Mouse (Mus musculus): Measurements from ENCODE around the gene Cd300c.

DNA sequence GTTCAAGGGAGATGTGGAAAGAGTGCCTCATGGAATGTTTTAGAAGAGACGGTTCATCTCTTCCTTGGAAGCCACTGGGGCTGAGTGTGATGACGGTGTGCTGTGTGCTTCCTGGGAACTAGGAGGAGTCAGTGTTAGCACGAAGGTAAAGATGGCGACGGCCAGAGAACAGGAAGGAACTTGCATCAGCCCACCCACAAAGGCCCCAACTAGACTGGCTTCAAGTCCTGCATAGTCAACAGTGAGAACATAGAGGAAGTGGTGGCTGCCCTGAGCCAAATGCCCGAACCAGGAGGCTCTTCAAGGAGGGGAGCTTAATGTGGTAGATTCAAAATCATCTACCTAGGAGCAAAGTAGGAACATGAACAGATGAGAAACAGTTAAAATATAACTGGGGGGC, 51.8 kb downstream of the Cd300c start:
- TF ChIP-seq POLR2A (IDR thresholded peaks at IDR 0.05; ENCODE audit: low read depth, low read length) (no peak), CTCF (conservative IDR thresholded peaks at IDR 0.05; ENCODE audit: insufficient read depth, insufficient read length, low read depth, low read length) (no peak)

All from kidney, adult 2 months (tissue).